Mouse (Mus musculus) small intestine, adult 2 months (tissue): ENCODE measurements around the gene Rabep2. TPM values are rescaled to one million over a fixed set of nuclear protein-coding genes. Genes with fewer than 3 reads are reported as not detected.

Experiments used
- H3K27ac ChIP-seq: fragments of 200-500 bp; 2 replicates; pipeline ENCODE4 v1.5.1; 2012; ENCODE audit warnings: low read depth, low read length, control low read depth, inconsistent platforms; ENCODE audit not compliant: insufficient read depth
- H3K27me3 ChIP-seq: fragments of 200-500 bp; 2 replicates; pipeline ENCODE4 v1.6.1; 2012; ENCODE audit warnings: mild to moderate bottlenecking, moderate library complexity, low read length, inconsistent platforms; ENCODE audit not compliant: control insufficient read depth, insufficient read depth
- H3K36me3 ChIP-seq: fragments of 200-500 bp; 2 replicates; pipeline ENCODE4 v1.6.1; 2012; ENCODE audit warnings: mild to moderate bottlenecking, low read length, control low read depth, inconsistent platforms; ENCODE audit not compliant: control insufficient read depth, insufficient read depth
- H3K4me1 ChIP-seq: fragments of 200-500 bp; 2 replicates; pipeline ENCODE4 v1.6.1; 2012; ENCODE audit warnings: low read length, inconsistent platforms, mixed read lengths; ENCODE audit not compliant: control insufficient read depth, insufficient read depth, insufficient read length
- H3K4me3 ChIP-seq: fragments of 200-500 bp; 2 replicates; pipeline ENCODE4 v1.5.1; 2012; ENCODE audit warnings: low read depth, mild to moderate bottlenecking, control low read depth, inconsistent platforms, low read length, moderate library complexity
- CTCF ChIP-seq: fragments of 200-500 bp; IDR thresholded peaks from 2 replicates; pipeline ENCODE4 v1.5.1; 2012; ENCODE audit warnings: low read depth, mild to moderate bottlenecking, control low read depth, inconsistent platforms, low read length, moderate library complexity, mixed read lengths; ENCODE audit not compliant: insufficient replicate concordance, insufficient read length; ENCODE audit errors: extremely low read depth
- POLR2A ChIP-seq: fragments of 200-500 bp; IDR thresholded peaks from 2 replicates; pipeline ENCODE4 v1.6.1; 2012; ENCODE audit warnings: low read depth, mild to moderate bottlenecking, control low read depth, inconsistent platforms, low read length, moderate library complexity
- WGBS: fragments of 180-500 bp; shearing (Covaris S2); methylation state at CpG from one replicate; pipeline ENCODE4 v1.1.7; 2018; 5-methylcytosine and 5-hydroxymethylcytosine counted together
- polyA plus RNA-seq: library from polyadenylated mRNA; depleted of rRNA; stranded (reverse); fragments of >200 nt; gene quantifications from 2 replicates; pipeline ENCODE4 v1.2.3, GENCODE M21; 2012

Gene Rabep2
- polyA plus RNA-seq, 1 experiment, result 20.3 TPM

DNA sequence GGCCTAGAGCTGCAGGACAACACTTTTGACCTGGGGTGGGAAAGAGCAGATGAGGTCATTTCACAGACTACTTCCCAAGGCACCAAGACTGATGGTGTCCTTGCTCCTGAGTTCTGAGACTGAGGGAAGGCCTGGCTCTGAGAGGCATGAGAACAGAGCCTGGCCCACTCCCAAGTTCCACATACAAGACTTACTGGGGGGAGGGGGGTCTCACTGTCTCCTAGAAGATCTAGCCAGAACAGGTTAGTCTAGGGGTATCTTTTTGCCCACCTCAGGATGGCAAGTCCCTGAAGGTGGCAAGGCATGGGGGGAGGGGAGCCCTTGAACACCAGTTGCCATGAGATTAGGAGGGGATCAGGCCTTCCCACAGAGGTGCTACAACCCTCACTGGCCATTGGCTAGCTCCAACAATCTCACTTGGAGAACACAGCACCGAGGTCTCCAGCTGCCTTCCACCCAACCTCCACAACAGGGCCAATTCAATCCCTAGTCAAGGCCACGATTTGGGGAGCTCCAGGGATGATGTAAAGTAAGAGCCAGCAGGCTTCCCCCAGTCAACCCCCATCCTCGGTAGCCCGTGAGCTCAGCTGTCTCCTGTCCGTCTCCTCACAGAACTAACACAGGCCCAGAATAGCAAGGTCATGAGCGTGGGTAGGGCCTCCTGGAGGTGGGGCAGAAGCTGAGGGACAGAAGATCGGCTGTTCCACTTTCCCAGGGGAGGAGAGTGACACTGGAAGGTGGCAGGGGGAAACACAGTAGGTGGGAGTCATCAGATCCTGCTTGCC, 36.9 kb downstream of the Rabep2 start:
- no peaks in the 10 kb centered on the region for H3K27me3 ChIP-seq
- H3K4me3 ChIP-seq, result no peak overlapping the region
- 56% methylated on average over 7 of the region's 7 CpGs for WGBS
- H3K36me3 ChIP-seq, result peaks cover 32% of the 10 kb centered on the region
- H3K27ac ChIP-seq, result no peak overlapping the region
- H3K4me1 ChIP-seq, result no peaks in the 10 kb centered on the region; the same call in 1 of the 2 replicates
- TF ChIP-seq POLR2A, result no peak
- no peak for TF ChIP-seq CTCF

DNA sequence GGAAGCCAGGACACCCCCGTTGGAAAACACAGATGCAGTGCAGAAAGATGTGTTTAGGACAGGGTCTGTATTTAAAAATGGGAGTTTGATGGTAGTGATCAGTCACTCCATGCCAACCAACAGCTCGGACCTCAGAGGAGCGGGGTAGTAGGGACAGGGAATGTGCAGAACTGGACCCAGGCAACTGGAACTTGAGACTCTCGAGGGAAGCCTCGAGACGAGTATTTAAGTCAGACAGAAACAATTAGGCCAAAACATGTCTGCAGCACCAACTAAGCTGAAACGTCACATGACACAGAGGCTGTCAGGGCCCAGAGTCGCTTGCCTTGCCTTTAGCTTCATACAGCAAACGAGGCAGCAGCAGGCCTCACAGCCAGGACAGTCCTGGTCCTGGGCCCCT, 37.6 kb downstream of the Rabep2 start:
- Histone ChIP-seq H3K4me3 (no peak overlapping the region), H3K27ac (no peak overlapping the region), H3K27me3 (no peaks in the 10 kb centered on the region), H3K36me3 (peaks cover 33% of the 10 kb centered on the region), H3K4me1 (peaks cover 3% of the 10 kb centered on the region)
- no peak for TF ChIP-seq POLR2A
- TF ChIP-seq CTCF, result no peak
- 80% methylated on average over 9 of the region's 9 CpGs for WGBS

DNA sequence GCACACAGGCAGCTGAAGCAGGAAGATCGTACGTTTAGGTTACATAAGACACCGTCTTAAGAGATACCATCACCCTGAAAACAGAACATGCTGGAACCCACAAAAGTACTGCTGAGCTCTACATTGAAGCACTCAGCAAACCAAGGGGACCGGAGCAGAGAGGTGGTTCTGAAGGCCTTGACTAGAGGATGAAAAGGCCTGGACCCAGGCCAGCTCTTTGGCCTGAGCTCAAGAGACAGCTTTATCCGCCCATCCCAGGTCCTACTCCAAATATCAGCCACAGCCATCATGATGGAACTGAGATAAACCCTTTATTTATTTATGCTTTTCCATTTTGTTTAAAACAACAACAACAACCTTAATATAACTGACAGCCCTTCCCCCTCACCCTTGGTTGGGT, 38.1 kb downstream of the Rabep2 start:
- Histone ChIP-seq H3K36me3 (peaks cover 39% of the 10 kb centered on the region), H3K27ac (no peak overlapping the region)

DNA sequence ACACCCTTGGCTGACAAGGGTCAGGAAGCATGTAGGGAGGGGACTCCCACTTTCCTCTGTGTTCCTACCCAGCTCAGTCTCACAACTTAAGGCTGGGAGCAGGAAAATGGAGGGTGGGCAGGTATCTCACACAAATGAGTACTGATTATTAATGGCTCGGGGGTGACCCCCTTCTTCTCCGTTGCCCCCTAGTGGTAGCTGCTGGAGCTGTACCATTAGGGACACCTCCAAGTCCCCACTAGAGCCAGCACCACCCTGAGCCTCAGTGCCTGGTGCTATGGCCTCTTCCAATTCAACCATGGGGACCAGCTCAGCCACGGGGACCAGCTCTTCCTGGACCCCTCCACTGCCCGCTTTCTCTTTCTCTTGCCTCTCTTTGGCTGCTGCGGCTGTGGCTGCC, 38.7 kb downstream of the Rabep2 start:
- H3K36me3 ChIP-seq, result peaks cover 43% of the 10 kb centered on the region
- H3K27ac ChIP-seq, result no peak overlapping the region
- H3K4me1 ChIP-seq, result peaks cover 8% of the 10 kb centered on the region
- no peak overlapping the region for H3K4me3 ChIP-seq
- 62% methylated on average over 5 of the region's 5 CpGs for WGBS
- TF ChIP-seq POLR2A (no peak), CTCF (peak; percentile 61; the same call in 1 of the 2 replicates)
- H3K27me3 ChIP-seq, result no peaks in the 10 kb centered on the region

More for the DNA sequence above, 38.1 kb downstream of the Rabep2 start:
- TF ChIP-seq CTCF, result no peak
- peaks cover 3% of the 10 kb centered on the region for H3K4me1 ChIP-seq
- no peaks in the 10 kb centered on the region for H3K27me3 ChIP-seq
- WGBS, result 82% methylated on average over 5 of the region's 5 CpGs
- H3K4me3 ChIP-seq, result no peak overlapping the region

DNA sequence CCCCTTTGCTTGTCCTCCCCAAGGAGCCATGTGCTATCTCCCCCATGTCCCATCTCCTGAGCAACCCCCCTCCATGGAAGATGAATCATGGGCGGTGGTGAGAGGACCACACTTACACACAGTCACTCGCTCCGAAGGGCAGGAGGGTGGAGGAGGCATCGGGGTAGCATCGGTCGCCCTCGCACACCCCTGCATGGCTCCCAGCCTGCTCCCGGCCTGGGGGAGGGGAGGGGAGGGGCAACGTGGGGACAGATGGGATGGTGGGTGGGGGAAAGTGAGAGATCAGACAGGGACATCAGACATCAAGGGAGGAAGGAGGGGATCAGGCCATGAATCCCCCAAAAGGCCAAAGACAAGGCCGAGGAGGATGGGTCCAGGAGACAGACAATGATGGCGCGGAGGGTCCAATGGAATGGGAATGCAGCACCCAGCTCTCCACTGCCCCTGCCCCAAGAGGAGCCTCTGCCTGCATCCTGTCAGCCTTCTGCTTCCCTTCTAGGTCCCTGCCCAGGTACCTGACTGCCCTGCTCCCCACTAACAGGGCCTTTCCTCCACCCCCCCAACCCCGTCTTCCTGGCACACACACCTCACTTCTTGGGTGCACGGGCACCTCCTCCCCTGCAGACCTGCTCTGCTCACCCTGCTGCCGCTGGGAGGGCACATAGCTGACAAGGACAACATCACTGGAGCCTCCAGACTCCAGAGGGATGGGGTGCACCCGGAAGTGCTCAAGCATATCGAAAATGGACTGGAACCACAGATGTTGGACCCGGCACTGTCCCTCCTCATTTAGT, 39.5 kb downstream of the Rabep2 start:
- no peak overlapping the region for H3K27ac ChIP-seq
- H3K36me3 ChIP-seq, result peaks cover 48% of the 10 kb centered on the region
- H3K4me1 ChIP-seq, result peaks cover 8% of the 10 kb centered on the region
- no peaks in the 10 kb centered on the region for H3K27me3 ChIP-seq
- TF ChIP-seq CTCF (no peak), POLR2A (no peak)
- WGBS, result 91% methylated on average over 18 of the region's 18 CpGs
- H3K4me3 ChIP-seq, result no peak overlapping the region

DNA sequence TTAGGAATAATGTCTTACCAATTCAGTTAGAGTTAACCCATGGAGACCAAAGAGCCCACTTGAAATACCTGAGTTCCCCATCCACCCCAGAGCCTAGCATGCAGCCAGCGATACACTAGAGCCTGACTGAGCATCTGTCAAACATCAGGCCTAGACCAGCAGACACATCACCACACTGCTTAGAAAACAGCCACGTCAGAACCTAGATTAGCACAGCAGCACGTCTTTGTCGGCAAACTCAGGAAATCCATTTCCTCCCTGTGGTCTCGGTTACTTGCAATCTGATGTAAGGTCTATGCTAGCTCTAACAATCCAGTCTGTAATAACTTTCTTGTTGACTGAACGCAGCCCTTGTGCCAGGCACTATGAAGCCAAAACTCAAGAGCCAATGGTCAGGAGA, 41.5 kb downstream of the Rabep2 start:
- Histone ChIP-seq H3K27ac (peak overlapping the region; percentile 38; the same call in 1 of the 2 replicates), H3K36me3 (peaks cover 48% of the 10 kb centered on the region), H3K4me3 (no peak overlapping the region), H3K27me3 (no peaks in the 10 kb centered on the region), H3K4me1 (peaks cover 8% of the 10 kb centered on the region)
- WGBS, result 77% methylated on average over 6 of the region's 6 CpGs
- no peak for TF ChIP-seq CTCF
- TF ChIP-seq POLR2A, result no peak

DNA sequence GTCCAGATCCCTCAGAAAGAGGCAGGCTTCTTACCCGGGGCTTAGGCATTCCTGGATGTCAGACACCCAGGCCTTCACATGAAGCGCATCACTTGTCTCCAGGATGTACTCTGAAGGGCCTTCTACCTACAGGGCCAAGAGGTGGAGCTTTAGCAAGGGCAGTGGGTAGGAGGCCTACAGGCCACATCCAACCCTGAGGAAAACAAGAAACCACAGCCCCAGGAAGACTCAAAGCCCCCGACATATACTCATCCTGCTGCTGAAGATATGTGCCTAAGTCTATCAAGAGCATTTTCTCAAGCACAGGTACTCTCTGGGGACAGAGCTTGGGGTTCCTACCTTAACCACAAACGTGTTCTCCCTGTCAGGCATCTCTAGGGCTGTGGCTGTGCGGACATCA, 42.8 kb downstream of the Rabep2 start:
- TF ChIP-seq POLR2A, result no peak
- no peak for TF ChIP-seq CTCF

More for the DNA sequence above, 42.8 kb downstream of the Rabep2 start:
- Histone ChIP-seq H3K27ac (no peak overlapping the region), H3K27me3 (no peaks in the 10 kb centered on the region), H3K36me3 (peaks cover 48% of the 10 kb centered on the region), H3K4me3 (no peak overlapping the region), H3K4me1 (peaks cover 11% of the 10 kb centered on the region)
- 87% methylated on average over 5 of the region's 5 CpGs for WGBS
